Mouse (Mus musculus) MN1 (cell line): ENCODE results near the gene Hsf2bp.
A peak's percentile ranks its signal among the peaks of the same experiment; 100 is the strongest.
"Not testable (repeated sequence)": the region's sequence is repeated elsewhere in the genome, so short reads cannot be mapped to it uniquely, and the experiment has no call there.

Experiments
- DNase-seq: peaks from one replicate; pipeline ENCODE4 v3.0.0-alpha.2; 2016; ENCODE audit warnings: low spot score

The Hsf2bp gene

GRCm38 (mm10) chr17:32035609-32036508 is at the start of gene Hsf2bp, which contains the start of gene Rrp1b:
Hsf2bp (minus strand) TSS chr17:32036349.
Rrp1b (plus strand) TSS chr17:32036100.
- DNase-seq: peak; percentile 92

GRCm38 (mm10) chr17:32083351-32083750 is 47.2 kb upstream of the Hsf2bp start:
- no peak for DNase-seq

DNA sequence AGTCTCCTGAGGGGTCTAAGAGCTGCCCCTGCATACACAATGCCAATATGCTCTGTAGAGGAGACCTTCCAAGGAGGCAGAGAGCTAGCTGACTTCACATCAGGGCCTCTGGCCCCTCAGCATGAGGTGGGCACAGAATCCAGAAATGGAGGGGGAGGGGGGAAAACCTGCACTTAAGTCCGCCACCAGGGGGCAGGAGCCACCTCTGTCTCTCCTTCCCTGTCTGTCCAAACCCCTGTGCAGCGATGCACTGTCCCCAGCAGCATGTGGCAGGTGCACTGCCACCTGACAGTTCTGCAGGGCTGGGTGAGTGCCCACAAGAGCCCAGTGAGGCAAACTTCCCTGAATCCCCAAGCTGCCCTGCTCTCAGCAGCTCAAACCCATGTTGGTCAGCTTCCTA is 39.0 kb upstream of the Hsf2bp start:
- DNase-seq: peak; percentile 65

DNA sequence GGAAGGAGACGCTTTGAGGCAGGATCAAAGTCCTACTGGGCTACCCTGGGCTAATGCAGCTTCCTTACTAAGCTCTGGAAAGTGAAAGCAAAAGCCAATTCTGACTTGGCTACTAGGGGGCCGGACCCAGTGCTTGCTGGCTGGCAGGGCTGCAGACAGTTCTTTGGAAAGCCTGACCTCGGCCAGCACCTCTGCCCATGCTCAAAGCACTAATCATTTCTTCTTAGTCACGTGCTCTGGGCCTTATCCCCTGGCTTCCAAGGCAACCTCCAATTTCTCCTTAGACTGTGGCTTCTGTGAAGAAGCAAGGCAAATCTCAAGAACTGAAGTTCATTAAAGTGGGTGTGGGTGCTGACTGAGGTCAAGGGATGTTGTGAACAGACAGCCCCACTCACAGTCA is 38.5 kb upstream of the Hsf2bp start:
- DNase-seq: peak; percentile 50

- peak; percentile 80 for DNase-seq
Observed at GRCm38 (mm10) chr17:32073359-32073758, 37.2 kb upstream of the Hsf2bp start.

GRCm38 (mm10) chr17:32068810-32069209 is 32.7 kb upstream of the Hsf2bp start:
- no peak for DNase-seq

DNA sequence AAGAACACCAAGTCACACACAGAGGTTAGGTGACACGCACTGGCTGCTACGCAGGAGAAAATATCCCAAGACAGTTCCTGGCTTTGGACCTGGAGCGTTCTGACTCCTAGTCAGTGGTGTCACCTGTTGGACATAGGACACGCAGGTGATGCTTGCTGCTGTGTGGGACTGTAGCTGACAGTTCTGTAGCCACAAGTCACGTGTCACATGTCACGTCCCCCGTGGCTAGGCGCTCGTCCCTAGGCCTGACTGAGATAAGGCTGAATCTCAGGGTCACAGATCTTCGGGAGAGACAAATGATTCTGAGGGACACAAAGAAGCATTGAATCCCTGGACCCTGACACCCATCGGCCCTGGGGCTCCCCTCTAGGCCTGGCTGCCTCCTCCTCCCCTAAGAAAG is 32.2 kb upstream of the Hsf2bp start:
- no peak for DNase-seq

GRCm38 (mm10) chr17:32067541-32067940 is 31.4 kb upstream of the Hsf2bp start:
- DNase-seq: no peak

- DNase-seq: not testable (repeated sequence)
Observed at GRCm38 (mm10) chr17:32064762-32065161, 28.6 kb upstream of the Hsf2bp start.

DNA sequence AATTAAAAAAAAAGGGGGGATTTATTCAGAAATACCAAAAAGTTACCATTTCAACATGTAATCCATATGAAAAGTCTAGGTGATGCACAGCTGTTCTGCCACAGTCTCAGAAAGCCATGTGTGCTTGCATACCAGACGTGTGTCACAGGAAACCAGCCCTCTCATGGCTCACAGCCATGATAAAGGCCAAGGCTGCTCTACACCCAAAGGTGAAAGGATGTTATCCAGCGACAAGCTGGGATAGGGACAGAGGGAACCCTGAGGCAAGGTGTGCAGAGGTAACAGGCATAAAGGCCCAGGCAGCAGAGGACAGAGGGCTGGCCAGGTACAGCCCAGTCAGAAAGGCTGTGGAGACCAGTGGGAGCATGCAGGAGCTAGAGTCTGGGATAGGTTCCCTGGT is 27.5 kb upstream of the Hsf2bp start:
- DNase-seq: no peak

- DNase-seq: no peak
Observed at GRCm38 (mm10) chr17:32061219-32061618, 25.1 kb upstream of the Hsf2bp start.

DNA sequence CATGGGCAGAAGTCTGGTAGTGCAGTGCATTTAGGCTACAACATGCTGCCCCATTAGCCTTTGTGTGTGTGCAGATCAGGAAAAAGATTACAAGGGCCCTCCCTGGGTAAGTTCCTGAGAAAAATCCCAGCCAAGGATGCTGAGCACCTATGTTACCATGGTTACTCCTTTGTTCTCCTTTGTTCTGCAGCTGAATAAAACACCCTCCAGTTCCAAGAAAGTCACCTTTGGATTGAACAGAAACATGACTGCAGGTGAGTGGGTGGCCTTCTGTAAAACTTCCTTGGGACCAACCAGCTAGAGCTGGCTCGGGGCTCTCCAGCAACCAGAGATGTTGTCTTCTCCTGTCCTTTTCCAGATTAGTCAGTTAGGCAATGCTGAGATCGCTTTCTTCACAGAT is 22.9 kb upstream of the Hsf2bp start:
- DNase-seq: no peak

DNA sequence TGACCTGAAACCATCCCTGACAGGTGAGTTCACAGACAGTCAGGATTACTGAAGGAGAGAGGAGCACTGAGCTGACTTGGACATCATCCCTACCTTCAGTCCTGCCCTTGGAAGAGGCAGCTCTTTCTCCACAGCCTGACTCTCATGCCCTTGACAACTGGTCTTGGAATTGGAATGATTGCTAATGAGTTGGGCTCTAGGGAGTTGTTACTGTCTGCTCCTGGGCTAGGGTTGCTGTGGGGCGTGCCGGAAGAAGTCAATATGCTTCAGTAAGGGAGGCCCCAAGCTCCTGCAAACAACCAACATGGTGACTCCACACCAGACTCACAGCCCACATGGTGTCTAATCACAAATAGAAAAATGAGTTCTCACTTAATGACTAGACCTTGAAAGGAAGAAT is 21.7 kb upstream of the Hsf2bp start:
- DNase-seq: no peak

DNA sequence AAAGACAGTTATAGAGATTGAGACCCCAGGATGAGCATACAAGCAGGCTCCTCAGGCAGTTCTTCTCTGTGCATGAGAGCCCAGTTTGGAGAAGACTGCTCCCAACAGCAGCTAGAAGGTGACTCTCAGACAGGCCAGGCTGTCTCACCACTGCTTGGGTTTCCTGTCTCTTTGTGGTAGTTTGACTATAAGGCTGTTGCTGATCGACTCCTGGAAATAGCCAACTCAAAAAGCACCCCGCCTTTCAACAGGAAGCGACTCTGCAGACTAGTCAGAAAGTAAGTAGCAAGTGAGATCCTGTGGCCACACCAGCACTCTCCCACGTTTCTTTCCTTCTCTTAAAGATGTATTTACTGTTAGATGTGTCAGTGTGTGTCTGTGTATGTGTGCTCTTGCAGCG is 17.5 kb upstream of the Hsf2bp start:
- DNase-seq: no peak

- no peak for DNase-seq
Observed at GRCm38 (mm10) chr17:32052237-32053080, 16.3 kb upstream of the Hsf2bp start.

DNA sequence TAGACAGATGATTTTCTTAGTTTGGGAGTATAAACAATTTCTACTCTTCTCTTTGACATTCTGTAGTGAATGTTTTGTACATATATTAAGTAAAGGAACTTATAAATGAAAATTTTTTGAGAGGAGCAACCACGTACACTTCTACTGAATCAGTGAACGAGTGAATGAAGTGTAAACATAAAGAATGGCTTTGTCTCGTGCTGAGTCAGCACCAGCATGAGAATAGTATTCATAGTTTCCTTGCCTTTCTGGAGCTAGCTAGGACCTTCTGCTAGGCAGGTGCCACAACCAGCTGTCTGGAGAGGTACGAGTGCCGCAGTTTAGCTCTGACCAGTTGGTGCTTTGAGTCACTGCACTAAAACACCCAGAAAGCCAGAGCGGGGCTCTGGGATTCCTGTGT is 14.5 kb upstream of the Hsf2bp start:
- DNase-seq: no peak

- no peak for DNase-seq
Observed at GRCm38 (mm10) chr17:32049914-32050313, 13.8 kb upstream of the Hsf2bp start.

DNA sequence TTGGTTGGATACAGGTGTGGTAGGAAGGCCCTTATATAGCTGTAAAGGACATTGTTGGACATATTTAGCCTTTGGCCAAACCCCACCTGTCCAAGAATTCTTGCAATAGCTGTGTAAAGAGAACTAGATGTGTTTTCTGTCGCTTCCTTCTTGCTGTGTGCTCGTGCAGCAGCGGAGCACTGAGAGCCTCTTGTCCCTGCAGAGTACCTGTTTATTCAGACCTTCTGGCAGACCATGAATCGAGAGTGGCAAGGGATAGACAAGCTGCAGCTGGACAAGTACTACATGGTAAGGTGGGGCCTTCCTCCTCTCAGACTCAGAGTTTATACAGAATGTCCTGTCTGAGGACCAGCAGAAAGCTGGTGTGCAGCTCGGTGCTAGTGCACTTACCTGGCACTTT is 12.2 kb upstream of the Hsf2bp start:
- no peak for DNase-seq

GRCm38 (mm10) chr17:32046541-32046940 is 10.4 kb upstream of the Hsf2bp start:
- DNase-seq: no peak

GRCm38 (mm10) chr17:32040263-32040662 is 4.1 kb upstream of the Hsf2bp start:
- no peak for DNase-seq

DNA sequence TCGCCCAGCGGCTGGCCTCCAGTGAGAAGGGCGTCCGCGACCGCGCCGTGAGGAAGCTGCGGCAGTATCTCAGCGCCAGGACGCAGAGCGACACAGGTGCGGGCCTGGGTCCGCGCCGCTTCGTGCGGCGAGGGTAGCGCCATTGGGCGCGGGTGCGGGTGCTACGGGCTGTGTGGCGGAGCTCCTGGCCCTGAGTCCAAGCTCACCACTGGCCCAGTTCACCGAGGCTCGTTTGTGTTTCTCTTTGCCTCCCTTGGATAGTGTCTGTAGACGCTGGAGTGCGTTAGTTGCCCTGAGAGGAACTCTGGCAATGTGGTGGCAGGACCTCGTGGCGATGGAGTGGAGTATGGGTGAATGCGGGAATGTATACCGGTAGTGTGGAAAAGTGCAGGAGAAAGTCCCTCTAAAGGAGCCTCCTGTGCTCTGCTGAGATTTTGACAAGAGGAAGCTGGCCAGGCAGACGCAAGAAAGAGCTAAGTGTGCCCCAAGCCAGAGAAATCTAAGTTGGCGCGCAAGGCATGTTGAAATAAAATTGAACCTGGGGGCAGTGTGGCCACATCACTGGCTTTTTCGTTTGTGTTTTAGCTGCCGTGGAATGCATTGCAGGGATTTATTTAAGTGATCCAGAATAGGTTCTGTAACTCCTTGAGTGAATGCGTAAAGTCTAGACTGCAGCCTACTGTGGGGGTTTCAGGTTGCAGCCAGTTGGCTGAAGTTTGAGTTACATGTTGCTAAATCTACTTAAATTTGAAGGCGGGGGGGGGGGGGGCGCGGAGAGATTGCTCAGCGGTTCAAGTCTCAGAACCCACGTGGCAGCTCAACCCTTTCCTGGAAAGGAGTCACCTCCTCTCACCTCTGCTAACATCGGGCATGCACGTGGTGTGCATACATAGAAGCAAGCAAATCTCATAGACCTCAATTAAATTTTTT is 625 bp upstream of the Hsf2bp start:
- DNase-seq: peak; percentile 38

GRCm38 (mm10) chr17:32034322-32034721 is 1.8 kb downstream of the Hsf2bp start:
- no peak for DNase-seq
